Mouse (Mus musculus) Muller cell, postnatal 12 days (primary cell): ENCODE measurements around the gene Cox4i2.

Experiments
- DNase-seq: peaks from one replicate; pipeline ENCODE4 v3.0.0-alpha.2; 2015; ENCODE audit errors: inconsistent ontology term

The Cox4i2 gene

GRCm38 (mm10) chr2:152767618-152768271 lies 13.8 kb downstream of the Cox4i2 start:
- DNase-seq = no peak

- no peak for DNase-seq
These were observed 15.7 kb downstream of the Cox4i2 start for GRCm38 (mm10) chr2:152769677-152770076.

- DNase-seq = no peak
These were observed 17.6 kb downstream of the Cox4i2 start for GRCm38 (mm10) chr2:152771571-152771970.

- no peak for DNase-seq
These were observed 18.3 kb downstream of the Cox4i2 start for GRCm38 (mm10) chr2:152772231-152772630.

GRCm38 (mm10) chr2:152775357-152775756 lies 21.4 kb downstream of the Cox4i2 start:
- DNase-seq = no peak

GRCm38 (mm10) chr2:152776019-152776418 lies 22.0 kb downstream of the Cox4i2 start:
- DNase-seq = no peak

- DNase-seq = no peak
These were observed 22.5 kb downstream of the Cox4i2 start for GRCm38 (mm10) chr2:152776435-152776834.

- no peak for DNase-seq
These were observed 23.1 kb downstream of the Cox4i2 start for GRCm38 (mm10) chr2:152777081-152777480.

- no peak for DNase-seq
These were observed 26.5 kb downstream of the Cox4i2 start for GRCm38 (mm10) chr2:152780466-152780865.

- DNase-seq = no peak
These were observed 27.2 kb downstream of the Cox4i2 start for GRCm38 (mm10) chr2:152781031-152781711.

- DNase-seq = peak; percentile 49
These were observed 28.7 kb downstream of the Cox4i2 start for GRCm38 (mm10) chr2:152782656-152783055.

- DNase-seq = no peak
These were observed 29.3 kb downstream of the Cox4i2 start for GRCm38 (mm10) chr2:152783241-152783640.

- DNase-seq = no peak
These were observed 30.7 kb downstream of the Cox4i2 start for GRCm38 (mm10) chr2:152784640-152785039.

GRCm38 (mm10) chr2:152785446-152786350 lies 31.7 kb downstream of the Cox4i2 start:
- peak; percentile 96 for DNase-seq

- no peak for DNase-seq
These were observed 33.2 kb downstream of the Cox4i2 start for GRCm38 (mm10) chr2:152787136-152787535.

- DNase-seq = no peak
These were observed 33.6 kb downstream of the Cox4i2 start for GRCm38 (mm10) chr2:152787543-152787942.

- DNase-seq = no peak
These were observed 35.0 kb downstream of the Cox4i2 start for GRCm38 (mm10) chr2:152788892-152789421.

GRCm38 (mm10) chr2:152789591-152789999 lies 35.6 kb downstream of the Cox4i2 start:
- no peak for DNase-seq

- DNase-seq = peak; percentile 95
These were observed 38.5 kb downstream of the Cox4i2 start for GRCm38 (mm10) chr2:152792461-152792860.

GRCm38 (mm10) chr2:152793381-152793780 lies 39.4 kb downstream of the Cox4i2 start:
- no peak for DNase-seq

- DNase-seq = peak; percentile 43
These were observed 40.4 kb downstream of the Cox4i2 start for GRCm38 (mm10) chr2:152794281-152794827.

GRCm38 (mm10) chr2:152797589-152797988 lies 43.6 kb downstream of the Cox4i2 start:
- DNase-seq = no peak
